Mouse (Mus musculus): ENCODE data around the gene Nlrc4.

Gene Nlrc4

DNA sequence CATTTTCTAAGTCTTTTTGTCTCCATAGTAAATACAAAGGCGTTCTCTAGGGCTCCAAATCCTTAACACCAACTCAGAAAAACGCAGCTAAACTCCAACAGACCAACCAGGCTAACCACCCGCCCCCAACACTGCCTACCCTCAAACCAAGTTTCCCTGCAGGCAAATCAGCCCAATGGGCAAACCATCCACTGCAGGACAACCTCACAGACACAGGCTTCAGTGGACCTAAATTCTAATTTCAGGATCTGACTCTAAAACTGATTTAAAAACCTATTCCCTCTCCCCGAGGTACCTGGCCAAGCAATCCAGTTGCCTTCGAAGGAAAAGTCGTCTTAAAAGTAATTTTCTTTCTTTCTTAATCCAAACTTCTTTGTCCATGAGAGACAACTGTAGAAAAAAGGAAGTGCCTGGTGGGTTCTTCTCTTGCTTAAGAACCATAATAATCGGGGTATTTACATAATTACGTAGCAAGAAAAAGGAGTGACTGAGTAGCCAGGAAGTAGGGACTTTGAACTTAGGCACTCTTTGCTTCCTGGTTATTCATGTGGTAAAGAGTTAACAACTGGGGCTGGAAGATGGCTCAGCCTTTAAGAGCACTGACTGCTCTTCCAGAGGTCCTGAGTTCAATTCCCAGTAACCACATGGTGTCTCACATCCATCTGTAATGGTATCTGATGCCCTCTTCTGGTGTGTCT, at the start of gene Nlrc4:
TSS of gene Nlrc4 (minus strand) at position 432 of the 698 bp plus-strand sequence.
- no peak for TF ChIP-seq GATA4 (IDR thresholded peaks at IDR 0.05; ENCODE audit: insufficient replicate concordance, low read length)

DNA sequence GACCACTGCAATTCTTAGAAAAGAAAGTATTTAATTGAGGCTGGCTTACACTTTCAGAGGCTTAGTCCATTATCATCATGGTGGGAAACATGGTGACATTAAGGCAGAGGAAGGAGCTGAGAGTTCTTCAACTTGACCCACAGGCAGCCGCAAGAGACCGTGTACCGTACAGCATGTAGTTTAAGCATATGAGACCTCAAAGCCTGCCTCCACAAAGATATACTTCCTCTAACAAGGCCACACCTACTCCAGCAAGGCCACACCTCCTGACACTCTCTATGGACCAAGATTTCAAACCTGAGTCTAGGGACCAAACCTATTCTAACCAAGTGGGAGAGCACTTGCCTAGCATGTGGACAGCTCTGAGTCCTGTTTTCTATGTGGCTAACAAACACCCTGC, 49.7 kb upstream of the Nlrc4 start:
- TF ChIP-seq GATA4 (IDR thresholded peaks at IDR 0.05; ENCODE audit: insufficient replicate concordance, low read length): no peak

DNA sequence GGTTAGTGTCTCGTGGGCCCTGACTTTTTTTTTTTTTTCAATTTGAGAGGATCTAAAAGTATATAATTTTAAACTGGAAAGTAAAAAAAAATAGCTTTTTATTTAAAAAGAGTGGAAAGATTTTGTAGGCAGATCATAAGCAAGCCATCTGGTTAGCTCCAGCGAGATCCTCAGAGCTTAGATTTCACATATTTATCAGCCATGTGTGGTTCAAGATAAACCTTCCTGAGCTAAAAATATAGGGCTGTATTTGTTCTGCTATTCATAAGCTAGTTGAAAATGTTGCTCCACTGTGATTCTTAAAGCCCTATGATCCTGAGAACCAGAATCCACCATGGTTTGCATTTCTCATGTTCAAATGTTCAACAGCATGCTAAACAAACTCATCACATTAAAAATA, 49.0 kb upstream of the Nlrc4 start:
- no peak for TF ChIP-seq GATA4 (IDR thresholded peaks at IDR 0.05; ENCODE audit: insufficient replicate concordance, low read length)

DNA sequence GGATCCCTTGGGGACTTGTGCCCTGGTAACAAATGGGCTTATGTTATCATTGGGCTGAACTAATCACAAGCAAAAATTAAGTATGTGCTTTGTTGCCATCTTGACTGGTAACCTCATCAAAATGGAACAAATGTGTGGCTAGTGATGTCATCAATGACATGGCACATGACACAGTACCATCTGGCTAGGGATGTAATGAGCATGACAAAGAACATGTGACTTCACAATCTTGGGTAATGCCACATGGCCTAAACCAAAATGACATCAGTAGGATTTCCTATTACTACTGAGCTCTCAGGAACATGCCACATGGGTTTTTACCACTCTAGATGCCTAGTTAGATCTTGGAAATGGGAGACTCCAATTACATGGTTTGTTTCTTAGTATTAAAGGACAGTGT, 42.1 kb upstream of the Nlrc4 start:
- TF ChIP-seq GATA4 (IDR thresholded peaks at IDR 0.05; ENCODE audit: insufficient replicate concordance, low read length): no peak

DNA sequence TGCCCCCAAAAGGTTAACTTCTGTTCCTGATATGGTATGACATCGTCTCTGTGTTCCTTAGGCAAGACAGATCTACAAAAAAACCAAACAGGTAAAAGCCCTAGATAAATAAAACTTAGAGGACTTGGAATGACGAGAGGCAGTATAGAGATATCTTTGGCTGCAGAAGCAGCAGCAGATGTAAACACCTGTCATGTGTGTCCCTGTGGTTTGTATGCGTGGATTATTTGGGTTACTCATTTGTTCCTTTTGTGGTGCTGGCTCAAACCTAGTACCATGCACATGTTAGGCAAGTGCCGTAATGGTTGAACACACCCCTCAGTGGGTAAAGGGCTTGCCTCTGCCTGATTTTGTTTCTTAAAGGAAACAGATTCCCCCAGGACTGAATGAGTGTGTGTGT, 41.3 kb upstream of the Nlrc4 start:
- TF ChIP-seq GATA4 (IDR thresholded peaks at IDR 0.05; ENCODE audit: insufficient replicate concordance, low read length): no peak

DNA sequence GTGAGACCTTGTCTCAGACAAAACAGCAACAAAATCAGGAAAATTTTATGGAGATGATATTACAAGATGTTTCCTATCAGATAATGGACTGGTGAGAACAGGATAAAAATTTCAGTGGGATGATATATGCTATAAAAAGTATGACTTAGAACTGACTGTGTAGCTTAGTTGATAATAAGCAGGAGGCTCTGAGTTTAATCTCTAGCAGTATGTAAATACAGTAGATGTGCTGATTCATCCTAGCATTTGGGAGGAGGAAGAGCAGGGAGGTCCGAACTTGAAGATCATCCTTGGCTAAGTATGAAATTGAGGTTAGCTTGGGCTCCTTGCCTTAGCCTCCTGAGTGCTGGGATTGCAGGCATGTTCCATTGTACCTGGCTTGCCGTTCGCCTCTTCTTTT, 32.6 kb upstream of the Nlrc4 start:
- no peak for TF ChIP-seq GATA4 (IDR thresholded peaks at IDR 0.05; ENCODE audit: insufficient replicate concordance, low read length)

DNA sequence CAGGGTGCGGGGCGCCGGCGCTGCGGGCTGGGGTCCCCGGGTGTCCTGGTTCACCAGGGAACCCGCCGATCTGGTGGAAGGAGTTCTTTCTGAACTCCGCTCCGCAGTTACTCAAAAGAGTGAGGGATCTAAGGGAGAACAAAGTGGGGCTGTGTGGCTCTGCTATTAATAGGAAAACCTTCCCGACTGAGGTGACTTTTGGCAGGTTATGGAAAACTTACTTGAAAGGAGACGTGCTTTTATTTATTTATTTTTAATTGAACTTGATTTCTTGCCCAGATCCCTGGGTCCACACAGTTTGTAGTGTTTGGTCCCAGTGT, 30.9 kb upstream of the Nlrc4 start:
- no peak for TF ChIP-seq GATA4 (IDR thresholded peaks at IDR 0.05; ENCODE audit: insufficient replicate concordance, low read length)

DNA sequence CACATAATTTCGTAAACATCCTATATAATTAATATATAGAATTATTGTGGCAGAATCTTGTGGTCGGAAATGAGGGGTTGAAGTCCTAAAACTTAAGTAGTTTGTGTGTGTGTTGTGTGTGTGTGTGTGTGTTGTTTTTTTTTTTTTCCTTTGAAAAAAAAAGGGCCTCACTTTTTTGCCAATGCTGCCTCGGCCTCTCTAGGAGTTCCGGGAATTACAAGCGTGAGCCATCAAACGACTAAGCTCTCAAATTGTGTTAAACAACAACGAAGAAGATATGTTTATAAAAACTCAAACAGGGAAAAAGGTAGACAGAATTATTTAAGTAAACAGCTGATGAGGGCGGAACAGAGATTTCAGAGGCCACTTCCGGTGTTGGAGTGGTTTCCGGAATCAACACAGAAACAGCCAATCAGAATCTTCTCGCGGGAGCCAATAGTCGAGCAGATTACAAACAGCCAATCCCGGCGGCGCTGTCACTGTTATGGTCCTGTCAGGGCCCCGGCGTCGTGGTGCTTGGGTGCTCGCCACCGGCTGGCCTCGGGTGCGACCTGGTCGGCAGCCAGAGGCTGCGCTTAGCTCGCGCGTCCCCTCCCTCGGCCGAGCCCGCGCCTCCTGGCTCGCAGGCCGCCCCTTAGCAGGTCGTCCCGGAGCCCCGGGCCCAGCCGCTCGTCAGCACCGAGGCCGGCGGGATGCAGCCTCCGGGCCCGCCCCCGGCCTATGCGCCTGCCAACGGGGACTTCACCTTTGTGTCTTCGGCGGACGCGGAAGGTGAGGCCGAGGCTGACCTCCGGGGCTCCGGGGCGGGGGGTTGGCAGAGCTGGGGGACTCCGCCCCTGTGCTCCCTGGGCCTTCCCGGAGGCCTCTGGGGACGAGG, 30.3 kb upstream of the Nlrc4 start, which contains the start of gene Yipf4:
TSS of gene Yipf4 (plus strand) at position 470 of the 877 bp plus-strand sequence.
- no peak; the same call in 1 of the 2 replicates for TF ChIP-seq GATA4 (IDR thresholded peaks at IDR 0.05; ENCODE audit: insufficient replicate concordance, low read length)

DNA sequence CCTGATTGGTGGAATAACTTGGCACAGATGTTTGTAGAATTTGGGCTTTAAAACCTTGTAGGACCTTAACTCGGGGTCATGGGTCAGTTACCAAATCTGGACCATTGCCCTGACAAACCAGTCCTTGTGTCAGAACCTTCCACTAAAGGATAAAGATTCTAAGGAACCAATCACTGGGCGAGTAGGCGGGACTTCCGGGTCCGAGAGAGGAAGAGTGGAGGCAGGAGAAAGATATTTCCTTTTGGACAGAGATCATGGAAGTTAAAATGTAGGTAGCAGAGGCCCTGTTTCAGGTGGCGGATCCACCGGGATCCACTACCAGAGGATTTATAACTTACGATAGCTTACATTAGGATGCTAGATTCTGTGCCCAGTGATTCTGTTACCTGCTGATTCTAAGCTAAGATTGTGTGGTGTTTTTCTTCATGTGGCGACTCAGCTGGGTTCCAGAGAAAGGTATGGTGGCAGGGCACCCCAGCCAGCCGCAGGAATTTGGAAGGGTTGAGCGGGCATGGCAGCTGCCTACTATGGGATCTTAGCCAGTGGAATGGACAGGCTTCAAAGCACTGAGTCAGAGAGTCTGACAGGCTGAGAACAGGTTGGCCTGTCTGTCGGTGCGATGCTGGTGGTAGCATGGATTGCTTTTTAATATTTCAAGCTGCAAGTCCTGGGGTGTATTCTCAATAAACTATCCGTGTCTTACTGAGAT, 21.6 kb upstream of the Nlrc4 start:
- TF ChIP-seq GATA4 (IDR thresholded peaks at IDR 0.05; ENCODE audit: insufficient replicate concordance, low read length): no peak

DNA sequence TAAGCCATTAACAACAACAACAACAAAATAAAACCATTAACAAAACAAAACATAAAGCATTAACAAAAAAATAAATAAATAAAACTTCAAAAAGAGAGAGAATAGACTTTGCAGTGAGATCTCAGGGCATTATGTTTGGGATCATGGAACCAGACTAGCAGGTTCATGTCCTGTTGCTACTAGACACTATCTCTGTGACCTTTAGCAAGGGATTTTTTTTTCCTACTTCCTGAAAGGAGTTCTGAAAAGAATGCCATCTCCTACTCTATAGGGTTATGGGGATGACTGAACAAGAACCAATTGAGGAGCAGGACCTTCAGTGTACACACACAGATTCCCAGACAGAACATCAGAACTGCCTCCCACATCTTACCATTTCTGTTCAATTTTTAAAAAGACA, 4.6 kb upstream of the Nlrc4 start:
- no peak for TF ChIP-seq GATA4 (IDR thresholded peaks at IDR 0.05; ENCODE audit: insufficient replicate concordance, low read length)

DNA sequence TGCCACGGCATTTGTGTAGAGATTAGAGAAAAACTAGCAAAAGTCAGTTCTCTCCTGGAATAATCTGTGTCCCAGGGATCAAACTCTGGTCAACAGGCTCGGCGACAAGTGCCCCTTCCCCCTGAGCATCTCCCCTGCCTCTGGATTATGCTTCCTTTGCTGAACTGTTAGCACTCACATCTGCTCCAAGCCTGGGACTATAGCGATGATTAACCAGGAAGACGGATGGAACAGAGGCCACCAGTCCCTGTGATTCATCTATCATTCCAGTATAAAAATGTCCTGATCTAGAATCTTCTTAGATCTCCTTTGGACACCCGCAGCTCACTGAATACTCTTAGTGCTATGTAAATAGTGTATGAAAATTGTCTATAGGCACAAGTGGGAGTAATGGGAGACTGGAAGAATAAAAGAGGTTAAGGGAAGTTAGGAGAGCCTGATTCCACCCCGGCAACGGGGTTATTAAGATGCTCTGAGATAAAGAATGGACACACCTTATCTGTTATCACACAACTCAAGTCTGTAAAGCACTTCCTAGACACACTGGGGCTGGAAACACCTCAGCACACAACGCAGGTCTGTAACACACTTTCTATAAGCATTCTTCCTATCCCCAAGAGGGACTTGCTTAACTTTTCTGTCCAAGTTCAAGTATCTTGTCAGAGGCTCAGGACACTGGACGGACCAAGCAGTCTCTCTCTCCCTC, 817 bp downstream of the Nlrc4 start:
- no peak for TF ChIP-seq GATA4 (IDR thresholded peaks at IDR 0.05; ENCODE audit: insufficient replicate concordance, low read length)

DNA sequence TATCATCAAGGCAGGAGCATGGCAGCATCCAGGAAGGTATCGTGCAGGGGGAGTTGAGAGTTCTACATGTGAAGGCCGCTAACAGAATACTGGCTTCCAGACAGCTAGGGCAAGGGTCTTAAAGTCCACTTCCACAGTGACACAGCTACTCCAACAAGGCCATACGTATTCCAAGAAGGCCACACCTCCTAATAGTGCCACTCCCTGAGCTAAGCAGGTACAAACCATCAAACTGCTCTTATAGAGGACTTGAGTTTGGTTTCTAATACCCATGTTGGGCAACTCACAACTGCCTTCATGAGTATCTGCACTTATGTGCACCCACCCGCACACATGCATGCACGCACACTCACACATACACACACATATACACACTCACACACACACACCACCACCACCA, 2.1 kb downstream of the Nlrc4 start:
- no peak for TF ChIP-seq GATA4 (IDR thresholded peaks at IDR 0.05; ENCODE audit: insufficient replicate concordance, low read length)

DNA sequence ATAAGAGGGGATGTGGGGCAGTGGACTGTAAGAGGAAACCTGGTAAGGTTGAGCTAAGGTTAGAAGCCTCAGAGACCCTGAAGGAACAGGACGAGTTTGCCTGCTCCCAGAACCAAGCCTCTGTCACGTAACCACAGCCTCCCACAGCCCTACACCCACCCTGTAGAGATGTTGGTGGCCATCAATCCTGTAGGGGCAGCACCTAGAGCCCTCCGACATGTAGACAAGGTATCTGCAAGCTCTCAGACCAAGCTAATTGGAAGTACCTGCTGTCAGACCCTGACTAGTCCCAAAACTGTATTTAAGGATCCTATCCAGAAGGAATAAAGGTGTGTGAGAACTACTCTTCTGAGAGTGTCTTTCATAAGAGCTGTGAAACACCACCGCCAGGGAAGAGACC, 3.5 kb downstream of the Nlrc4 start:
- no peak for TF ChIP-seq GATA4 (IDR thresholded peaks at IDR 0.05; ENCODE audit: insufficient replicate concordance, low read length)

DNA sequence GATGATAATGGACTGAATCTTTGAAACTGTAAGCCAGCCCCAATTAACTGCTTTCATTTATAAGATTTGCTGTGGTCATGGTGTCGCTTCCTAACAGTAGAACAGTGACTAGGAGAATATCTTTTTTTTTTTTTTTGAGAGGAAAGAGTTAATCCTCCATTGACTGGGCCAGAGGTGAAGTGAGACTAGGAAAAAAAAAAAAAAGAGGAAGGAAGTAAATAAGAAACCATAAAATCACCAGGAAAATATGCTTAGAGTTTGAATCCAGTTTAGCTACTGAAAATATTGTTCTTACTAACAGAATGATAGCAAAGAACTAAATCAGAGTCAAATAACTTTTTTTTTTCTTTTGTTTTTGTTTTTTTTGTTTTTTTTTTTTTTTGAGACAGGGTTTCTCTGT, 4.3 kb downstream of the Nlrc4 start:
- no peak for TF ChIP-seq GATA4 (IDR thresholded peaks at IDR 0.05; ENCODE audit: insufficient replicate concordance, low read length)

DNA sequence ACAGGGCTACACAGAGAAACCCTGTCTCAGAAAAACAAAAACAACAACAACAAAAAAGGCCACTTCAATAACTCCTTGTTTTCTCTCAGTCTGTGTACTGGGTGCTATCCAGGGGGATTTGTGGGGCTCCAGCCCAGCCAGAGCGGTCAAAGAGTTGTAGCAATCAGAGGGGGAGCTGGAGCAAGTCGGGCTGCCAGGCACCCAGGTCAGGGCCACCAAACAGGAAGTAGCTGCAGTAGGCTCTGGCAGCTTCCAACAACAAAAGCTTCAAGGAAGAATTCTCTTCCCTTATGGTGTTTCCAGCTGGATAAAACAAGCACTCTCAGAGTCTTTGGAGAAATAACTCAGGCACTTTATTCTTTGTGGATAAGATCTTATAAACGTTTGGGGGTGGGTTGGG, 5.0 kb downstream of the Nlrc4 start:
- no peak for TF ChIP-seq GATA4 (IDR thresholded peaks at IDR 0.05; ENCODE audit: insufficient replicate concordance, low read length)

All from liver, adult (tissue).